ENCODE assay signal across 13 mouse cellular contexts in the genomic region with DNA sequence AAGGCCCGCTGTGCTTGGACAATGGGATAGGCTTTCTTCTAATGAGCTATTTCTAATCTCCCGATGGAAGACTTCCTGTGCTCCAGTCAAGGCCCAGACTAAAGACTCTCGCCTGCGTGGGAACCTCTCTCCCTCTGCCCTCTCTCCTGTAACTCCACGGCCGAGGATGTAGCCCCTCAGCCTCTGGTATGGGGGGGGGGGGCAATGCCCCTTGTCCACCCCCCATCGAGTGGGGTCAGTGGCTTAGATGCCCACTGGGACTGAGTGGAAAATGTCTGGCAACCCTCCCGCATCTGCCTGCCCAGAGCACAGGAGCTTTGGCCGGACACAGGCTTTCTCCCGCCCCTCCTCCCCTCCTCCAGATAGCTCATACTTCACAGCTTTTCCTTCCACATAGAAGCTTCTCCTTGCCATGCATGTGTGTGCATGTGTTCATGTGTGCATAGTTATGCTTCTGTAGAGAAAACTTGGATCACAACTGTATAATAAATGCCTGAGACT. TPM values are rescaled to one million over a fixed set of nuclear protein-coding genes. Genes with fewer than 3 reads are reported as not detected.
DNase-seq lines count a peak whose midpoint lies in the region; ATAC-seq lines count a peak whose summit lies in the region.
"Had no signal": no experiment of that assay in that cellular context is flagged by ENCODE, and none has a peak within 500 bp of the region (broad histone marks: within the 10 kb centered on the region; RNA-seq: fewer than 3 reads in every experiment).

No protein-coding gene starts in this region.

- H3K9me3 ChIP-seq in forebrain, embryonic 13.5 days (replicated peaks), result no peaks in the 10 kb centered on the region
- no peaks in the 10 kb centered on the region for H3K9me3 ChIP-seq in forebrain, embryonic 15.5 days
- no peaks in the 10 kb centered on the region for H3K9me3 ChIP-seq in heart, embryonic 13.5 days
- no peaks in the 10 kb centered on the region for H3K9me3 ChIP-seq in intestine, embryonic 15.5 days

- no peaks in the 10 kb centered on the region for H3K36me3 ChIP-seq in forebrain, embryonic 13.5 days (ENCODE audit: poor library complexity, severe bottlenecking)
- no peaks in the 10 kb centered on the region for H3K36me3 ChIP-seq in forebrain, embryonic 15.5 days
- H3K36me3 ChIP-seq in heart, embryonic 13.5 days, result no peaks in the 10 kb centered on the region
- no peaks in the 10 kb centered on the region for H3K36me3 ChIP-seq in intestine, embryonic 15.5 days

- DNase-seq in left cerebral cortex, postnatal 4 days, result peak; percentile 11
- DNase-seq in left cerebral cortex, postnatal 14 days (ENCODE audit: low spot score in 2 of 2), result no peak
- DNase-seq in R1 (ENCODE audit: low read depth, low spot score), result peak; percentile 12
- no peak for DNase-seq in neural tube, embryonic 10.5 days (ENCODE audit: extremely low spot score, low spot score)
- DNase-seq: B cell, adult 2 months; cerebellum, postnatal 36 days; kidney, postnatal 25 days; layer of hippocampus, postnatal 36 days; thymus, adult 2 months had no signal

- intact Hi-C loops in left cerebral cortex, postnatal 4 days (cut with DNase I), result no loop called here
- intact Hi-C loops in left cerebral cortex, postnatal 14 days (cut with DNase I), result no loop called here

- no peaks in the 10 kb centered on the region for H3K27me3 ChIP-seq in forebrain, embryonic 13.5 days
- no peaks in the 10 kb centered on the region for H3K27me3 ChIP-seq in forebrain, embryonic 15.5 days
- no peaks in the 10 kb centered on the region for H3K27me3 ChIP-seq in heart, embryonic 13.5 days (replicated peaks)
- H3K27me3 ChIP-seq in intestine, embryonic 15.5 days (replicated peaks), result no peaks in the 10 kb centered on the region

- WGBS in forebrain, embryonic 13.5 days, result 31% methylated on average over 10 of the region's 10 CpGs
- 36% methylated on average over 10 of the region's 10 CpGs for WGBS in forebrain, embryonic 15.5 days
- WGBS in heart, embryonic 13.5 days, result 43% methylated on average over 10 of the region's 10 CpGs
- WGBS in intestine, embryonic 15.5 days, result 72% methylated on average over 10 of the region's 10 CpGs

- 0 out of 2 replicates have a peak, but pooled peaks have one; percentile 27 for ATAC-seq in forebrain, embryonic 13.5 days
- no peak for ATAC-seq in forebrain, embryonic 15.5 days (replicated peaks)
- ATAC-seq in heart, embryonic 13.5 days (ENCODE audit: extremely low read depth, insufficient number of reproducible peaks, low FRiP score, low TSS enrichment), result no peak; the same call in 1 of the 2 replicates
- no peak for ATAC-seq in intestine, embryonic 15.5 days

- no peak overlapping the region for H3K27ac ChIP-seq in forebrain, embryonic 13.5 days
- H3K27ac ChIP-seq in forebrain, embryonic 15.5 days (replicated peaks), result no peak overlapping the region
- peak overlapping the region; percentile 69 for H3K27ac ChIP-seq in heart, embryonic 13.5 days (replicated peaks)
- H3K27ac ChIP-seq in intestine, embryonic 15.5 days, result no peak overlapping the region

- H3K9ac ChIP-seq in forebrain, embryonic 13.5 days, result no peak overlapping the region
- no peak overlapping the region for H3K9ac ChIP-seq in forebrain, embryonic 15.5 days (replicated peaks)
- H3K9ac ChIP-seq in heart, embryonic 13.5 days, result 0 out of 2 replicates have a peak overlapping the region, but pooled peaks have one; percentile 28
- H3K9ac ChIP-seq in intestine, embryonic 15.5 days, result no peak overlapping the region

- no peak overlapping the region for H3K4me2 ChIP-seq in forebrain, embryonic 13.5 days
- H3K4me2 ChIP-seq in forebrain, embryonic 15.5 days (replicated peaks), result no peak overlapping the region
- peak overlapping the region; percentile 38 for H3K4me2 ChIP-seq in heart, embryonic 13.5 days
- no peak overlapping the region for H3K4me2 ChIP-seq in intestine, embryonic 15.5 days (replicated peaks)

- H3K4me1 ChIP-seq in forebrain, embryonic 13.5 days, result peaks cover 7% of the 10 kb centered on the region
- no peaks in the 10 kb centered on the region for H3K4me1 ChIP-seq in forebrain, embryonic 15.5 days
- peaks cover 38% of the 10 kb centered on the region for H3K4me1 ChIP-seq in heart, embryonic 13.5 days
- peaks cover 2% of the 10 kb centered on the region; the same call in 1 of the 2 replicates for H3K4me1 ChIP-seq in intestine, embryonic 15.5 days (replicated peaks)

- no peak overlapping the region for H3K4me3 ChIP-seq in forebrain, embryonic 13.5 days
- no peak overlapping the region for H3K4me3 ChIP-seq in forebrain, embryonic 15.5 days
- H3K4me3 ChIP-seq in heart, embryonic 13.5 days, result no peak overlapping the region
- no peak overlapping the region for H3K4me3 ChIP-seq in intestine, embryonic 15.5 days (replicated peaks)

RNA-seq across cellular contexts. Expression of gene Stxbp6, which starts 31.9 kb away (rescaled TPM):
- 9.9 and 13.1 TPM in 2 replicates for polyA plus RNA-seq in forebrain, embryonic 13.5 days (2015; fragmentation: Nextera tagmentation; extraction: Ambion mirVana)
- polyA plus RNA-seq in forebrain, embryonic 15.5 days (2015; fragmentation: Nextera tagmentation; extraction: Ambion mirVana), result 11.8 and 14.4 TPM in 2 replicates
- total RNA-seq in left cerebral cortex, postnatal 4 days (2021), result 10 to 100 TPM; 23.9 to 29.0 TPM
- total RNA-seq in left cerebral cortex, postnatal 14 days (2021), result 10 to 100 TPM; 50.1 to 55.3 TPM
- polyA plus RNA-seq in heart, embryonic 13.5 days (2015; fragmentation: Nextera tagmentation; extraction: Ambion mirVana), result 8.9 and 15.0 TPM in 2 replicates
- 12.1 and 18.8 TPM in 2 replicates for polyA plus RNA-seq in intestine, embryonic 15.5 days (2015; fragmentation: Nextera tagmentation; extraction: Ambion mirVana)

Comparison
In these comparisons a context has a peak if more than half of its experiments do, and no peak if none do; other contexts are left out.
1. DNase-seq: peak in left cerebral cortex, postnatal 4 days (single experiment) and R1 (single experiment); none in left cerebral cortex, postnatal 14 days (0 of 2) and neural tube, embryonic 10.5 days (single experiment).